Mouse (Mus musculus) Patski (cell line): ENCODE results near the gene Gss. TPM values are rescaled to one million over a fixed set of nuclear protein-coding genes. Genes with fewer than 3 reads are reported as not detected.
A peak's percentile ranks its signal among the peaks of the same experiment; 100 is the strongest.

Experiments
- ATAC-seq: fragments of 100-300 bp; one replicate; pipeline ENCODE4 v1.8.0; 2021
- CTCF ChIA-PET: fragments of 350-600 bp; sonication (Branson Sonifier 250); formaldehyde crosslinking; loops from one replicate; lab custom pipeline; 2022; ENCODE audit warnings: inconsistent platforms; lab: Charles Lee
- POLR2A ChIA-PET: fragments of 350-600 bp; sonication (Branson Sonifier 250); formaldehyde crosslinking; loops from one replicate; lab custom pipeline; 2022; ENCODE audit warnings: antibody characterized with exemption, inconsistent platforms; lab: Charles Lee
- DNase-seq: peaks from one replicate; pipeline ENCODE4 v3.0.0-alpha.2; 2011; ENCODE audit warnings: low read depth, low spot score
- H3K27me3 ChIP-seq: fragments of 371-371 bp; one replicate; pipeline ENCODE4 v1.5.1; 2021
- CTCF ChIP-seq: fragments of 100-300 bp; IDR thresholded peaks from one replicate; pipeline ENCODE4 v1.5.1; 2021
- in situ Hi-C: fragments of 300-500 bp; cut with MboI; formaldehyde crosslinking; loops from 3 replicates; pipeline ENCODE4 v1.11.1; 2018; ENCODE audit warnings: low pct_unique_long_range_greater_than_20kb, mixed read lengths
- polyA plus RNA-seq: library from polyadenylated mRNA; unstranded; gene quantifications from one replicate; pipeline ENCODE4 v1.2.3, GENCODE M21; 2021

Gene Gss
- polyA plus RNA-seq, 1 experiment from 2014 or later = 43.2 TPM

DNA sequence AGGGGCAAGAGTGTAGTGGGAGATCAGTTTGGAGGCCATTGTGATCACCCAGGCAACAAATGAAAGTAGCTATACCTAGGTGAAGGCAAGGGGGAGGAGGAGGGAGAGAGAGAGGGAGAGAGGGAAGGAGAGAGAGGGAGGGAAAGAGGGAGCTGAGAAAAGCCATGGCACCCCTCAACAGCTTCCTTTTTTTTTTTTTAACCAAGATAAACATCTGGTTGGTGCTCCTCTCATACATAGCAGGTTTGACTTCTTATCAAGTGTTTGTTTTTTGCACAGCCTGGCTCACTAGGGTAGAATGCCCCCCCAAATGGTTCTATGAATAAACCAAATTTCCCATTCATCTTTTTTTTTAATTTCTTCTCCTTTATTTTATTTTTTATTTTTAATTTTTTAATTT is 56.3 kb downstream of the Gss start:
- DNase-seq = no peak
- TF ChIP-seq CTCF = no peak
- POLR2A ChIA-PET = no interaction called here
- ATAC-seq = no peak
- CTCF ChIA-PET = interaction anchor here (1.0 to 2.3 kb wide), 3 partner anchors 9 to 48 kb away, joined by 3 to 8 read pairs (median 5); partner anchors contain the start of genes Acss2 and Ggt7
- in situ Hi-C loops = no loop called here
- no peaks in the 10 kb centered on the region for H3K27me3 ChIP-seq

DNA sequence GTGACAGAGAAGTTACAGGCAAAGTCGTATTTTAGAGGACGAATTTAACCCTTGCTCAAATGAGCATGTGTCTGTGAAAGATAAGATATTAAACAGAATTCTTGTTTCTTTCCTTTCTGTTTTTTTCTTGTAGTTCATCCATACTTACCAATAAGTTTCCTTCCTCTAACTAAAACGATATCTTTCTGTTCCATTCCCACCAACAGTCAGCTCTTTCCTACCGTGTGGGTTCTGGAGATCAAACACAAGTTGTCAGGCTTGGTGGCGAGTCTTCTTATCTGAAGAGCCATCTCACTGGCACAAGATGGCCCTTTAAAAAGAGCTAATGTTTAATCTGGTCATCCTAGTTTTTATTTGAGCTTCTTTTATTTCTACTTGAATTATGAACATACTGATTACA is 65.2 kb downstream of the Gss start:
- TF ChIP-seq CTCF = no peak
- no peak for ATAC-seq
- no peaks in the 10 kb centered on the region for H3K27me3 ChIP-seq
- ChIA-PET POLR2A (no interaction called here), CTCF (interaction anchor here (0.8 to 2.0 kb wide), 6 partner anchors 9 to 57 kb away, joined by 3 to 6 read pairs (median 4); partner anchors contain the start of genes Acss2 and Ggt7)
- no peak for DNase-seq
- in situ Hi-C loops = no loop called here

DNA sequence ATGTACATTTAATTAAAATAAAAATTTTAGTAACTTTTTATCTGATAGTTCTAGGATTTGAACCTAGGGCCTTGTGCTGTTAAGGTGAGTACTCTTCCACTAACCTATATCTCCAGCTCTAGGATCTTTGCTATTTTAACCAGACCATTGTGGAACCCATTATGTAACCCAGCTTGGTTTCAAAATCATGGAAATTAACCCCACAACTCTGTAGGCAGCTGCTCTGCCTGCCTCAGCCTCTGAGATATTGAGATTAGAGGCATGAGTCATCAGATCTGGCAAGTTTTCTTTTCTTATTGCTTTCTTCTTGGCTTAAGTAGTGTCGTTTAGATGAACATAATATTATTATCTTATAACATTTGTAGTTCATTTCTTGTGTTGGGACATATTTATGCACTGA is 68.2 kb downstream of the Gss start:
- ChIA-PET CTCF (interaction anchor here (0.8 to 1.2 kb wide), 2 partner anchors 8 to 60 kb away, joined by 3 to 4 read pairs; no protein-coding TSS in a partner anchor), POLR2A (no interaction called here)
- ATAC-seq = no peak
- no peak for TF ChIP-seq CTCF
- no peak for DNase-seq
- H3K27me3 ChIP-seq = no peaks in the 10 kb centered on the region
- in situ Hi-C loops = no loop called here

DNA sequence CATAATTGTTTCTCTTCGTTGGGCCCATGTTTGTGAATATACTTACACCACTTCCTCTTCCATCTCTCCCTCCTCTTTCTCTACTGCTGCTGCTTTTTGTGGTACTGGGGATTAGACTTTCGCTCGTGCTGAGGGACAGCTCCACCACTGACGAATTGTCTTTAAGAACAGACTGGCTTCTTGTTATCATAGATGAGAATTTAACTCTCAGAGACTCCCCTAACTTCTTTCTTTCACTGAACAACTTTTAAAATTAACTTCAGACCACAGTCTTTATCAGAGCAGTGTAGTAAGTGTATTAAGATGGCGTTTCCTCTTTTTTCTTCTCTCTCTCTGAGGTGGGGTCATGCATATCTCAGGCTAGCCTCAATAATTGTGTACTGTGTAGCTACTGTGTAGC is 68.9 kb downstream of the Gss start:
- DNase-seq (no peak), ATAC-seq (no peak)
- in situ Hi-C loops = no loop called here
- no peaks in the 10 kb centered on the region for H3K27me3 ChIP-seq
- CTCF ChIA-PET = interaction anchor here (0.8 to 1.2 kb wide), 2 partner anchors 8 to 60 kb away, joined by 3 to 4 read pairs; no protein-coding TSS in a partner anchor
- TF ChIP-seq CTCF = no peak
- POLR2A ChIA-PET = no interaction called here

DNA sequence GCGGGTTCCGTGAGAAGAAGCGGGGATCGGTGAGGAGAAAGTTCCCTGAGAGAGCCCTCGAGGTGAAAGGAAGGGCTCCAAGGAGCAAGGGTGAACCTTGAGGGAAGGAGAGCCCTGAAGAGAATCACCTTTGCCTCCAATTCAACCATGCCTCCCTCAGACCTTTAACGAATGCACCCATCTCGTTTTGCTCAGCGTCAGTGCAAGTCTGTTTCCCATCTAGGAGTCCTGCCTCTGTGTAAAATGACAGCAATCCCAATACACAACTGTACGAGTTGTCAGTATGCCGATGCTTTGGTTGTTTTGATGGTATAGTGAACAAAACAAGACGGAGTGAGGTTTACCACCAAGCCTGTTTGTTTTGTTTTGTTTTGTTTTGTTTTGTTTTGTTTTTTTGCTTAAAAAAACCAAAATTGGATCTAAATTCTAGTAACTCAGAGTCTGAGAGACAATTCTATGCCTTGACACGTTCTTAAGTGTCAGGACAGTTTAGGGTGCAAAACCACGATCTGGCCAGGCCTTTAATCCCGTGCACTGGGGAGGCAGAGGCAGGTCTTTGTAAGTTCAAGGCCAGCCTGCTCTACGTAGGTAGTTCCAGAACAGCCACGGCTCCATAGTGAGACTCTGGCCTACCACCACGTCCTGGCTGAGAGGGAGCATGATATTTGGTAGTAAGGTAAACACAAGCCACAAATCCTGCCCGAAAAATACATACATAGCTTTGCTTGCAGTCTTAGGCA is 73.9 kb downstream of the Gss start:
- in situ Hi-C loops = loop anchor here (5.0 to 10.0 kb wide), 3 partner anchors 69 to 246 kb away; no protein-coding TSS in a partner anchor
- no peak for TF ChIP-seq CTCF
- ChIA-PET POLR2A (no interaction called here), CTCF (interaction anchor here (1.0 to 3.4 kb wide), 7 partner anchors 17 to 109 kb away, joined by 3 to 40 read pairs (median 5); no protein-coding TSS in a partner anchor)
- ATAC-seq = no peak
- no peak for DNase-seq
- no peaks in the 10 kb centered on the region for H3K27me3 ChIP-seq

DNA sequence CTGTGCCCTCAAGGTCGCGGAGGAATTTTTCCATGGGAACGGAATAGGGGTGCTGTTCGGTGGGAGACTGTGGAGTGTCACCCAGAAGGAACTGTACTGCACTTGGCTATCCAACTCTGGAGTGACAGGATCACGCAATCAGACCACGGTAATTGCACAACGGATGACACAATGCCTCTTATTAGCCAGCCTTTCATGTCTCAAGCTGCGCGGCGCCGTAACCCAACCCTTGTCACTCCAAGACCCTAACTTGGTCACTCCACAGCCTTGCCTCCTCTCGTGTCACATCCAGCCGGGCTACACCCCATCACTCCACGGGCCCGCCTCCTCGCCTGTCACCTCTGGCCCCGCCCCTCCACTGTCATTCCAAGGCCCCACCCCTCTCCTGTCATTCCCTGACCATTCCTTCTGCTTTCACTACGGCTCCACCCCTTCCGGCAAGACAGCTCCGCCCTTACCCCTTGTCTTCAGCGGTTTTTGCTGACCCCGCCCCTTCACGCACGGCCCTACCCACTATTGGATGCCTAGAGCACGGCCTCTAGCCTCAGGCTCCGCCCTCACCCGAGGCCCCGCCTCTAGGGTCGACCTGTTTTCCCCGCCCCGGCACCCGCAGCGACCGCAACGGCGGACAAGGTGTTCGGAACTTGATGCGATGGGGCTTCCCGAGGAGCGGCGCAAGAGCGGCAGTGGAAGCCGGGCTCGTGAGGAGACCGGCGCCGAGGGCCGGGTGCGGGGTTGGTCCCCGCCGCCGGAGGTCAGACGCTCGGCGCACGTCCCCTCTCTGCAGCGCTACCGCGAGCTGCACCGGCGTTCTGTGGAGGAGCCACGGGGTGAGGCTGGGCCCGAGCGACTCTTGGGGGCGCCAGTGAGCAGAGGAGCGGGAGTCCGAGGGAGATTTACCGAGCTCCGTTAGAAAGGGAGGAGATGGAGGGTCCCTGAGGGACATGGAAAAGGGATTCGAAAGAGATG is 74.9 kb downstream of the Gss start, which contains the start of the genes Acss2 and Ggt7:
Gene Acss2 (plus strand): TSS at position 494 of the 969 bp plus-strand sequence.
Gene Ggt7 (minus strand): TSS at position 783 of the 969 bp plus-strand sequence.
- in situ Hi-C loops = loop anchor here (5.0 to 10.0 kb wide), 3 partner anchors 70 to 247 kb away; no protein-coding TSS in a partner anchor
- H3K27me3 ChIP-seq = no peaks in the 10 kb centered on the region
- DNase-seq = peak; percentile 90
- ChIA-PET CTCF (interaction anchor here (0.9 to 3.4 kb wide), 8 partner anchors 10 to 110 kb away, joined by 3 to 40 read pairs (median 4); no protein-coding TSS in a partner anchor), POLR2A (no interaction called here)
- TF ChIP-seq CTCF = peak; percentile 100
- peak; percentile 94 for ATAC-seq

DNA sequence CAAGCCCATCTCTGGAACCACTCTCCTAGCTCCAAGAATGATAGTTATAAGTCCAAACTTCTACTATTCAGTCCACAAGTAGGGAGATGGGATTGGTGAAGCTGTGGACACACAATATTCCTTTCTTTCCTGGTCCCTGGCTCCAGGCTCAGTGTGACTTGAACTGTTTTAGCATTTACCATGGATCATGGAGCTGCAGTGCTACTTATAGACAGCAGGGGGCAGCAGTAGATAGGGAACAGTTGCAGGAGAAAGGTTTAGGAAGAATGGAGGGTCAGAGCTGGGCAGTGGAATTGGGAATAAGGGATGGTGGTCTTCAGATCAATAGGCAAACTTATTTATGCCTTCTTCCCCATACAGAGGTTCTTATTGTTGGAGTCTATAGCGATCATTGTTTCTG is 76.7 kb downstream of the Gss start:
- in situ Hi-C loops = loop anchor here (5.0 to 10.0 kb wide), 3 partner anchors 71 to 249 kb away; no protein-coding TSS in a partner anchor
- ChIA-PET POLR2A (interaction anchor here (1.0 kb wide), 1 partner anchor 69 kb away, joined by 7 read pairs; no protein-coding TSS in a partner anchor), CTCF (interaction anchor here (0.6 to 3.4 kb wide), 16 partner anchors 8 to 147 kb away, joined by 3 to 40 read pairs (median 4); partner anchors contain the start of genes Gss and Myh7b)
- peak; percentile 91 for TF ChIP-seq CTCF
- ATAC-seq (no peak), DNase-seq (no peak)
- H3K27me3 ChIP-seq = no peaks in the 10 kb centered on the region

DNA sequence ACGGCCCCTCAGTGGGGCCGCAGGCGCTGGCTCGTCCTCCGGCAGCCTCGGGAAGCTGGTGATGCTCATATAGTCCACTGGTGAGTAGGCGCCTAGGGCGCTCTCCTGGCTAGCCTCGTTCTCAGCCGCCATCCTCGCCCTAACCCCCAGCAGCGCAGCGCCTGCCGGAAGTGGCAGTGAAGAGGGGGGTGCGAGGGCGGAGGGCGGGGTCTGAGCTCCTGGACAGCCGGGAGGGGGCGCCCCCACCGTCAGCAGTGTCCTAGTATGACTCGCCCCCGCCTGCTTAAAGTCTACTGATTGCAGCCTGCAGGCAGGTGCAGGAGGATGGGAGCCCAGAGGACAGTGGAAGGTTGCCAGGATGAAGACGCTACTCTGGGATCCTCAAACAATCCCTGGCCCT is 77.9 kb downstream of the Gss start:
- peak; percentile 25 for DNase-seq
- ChIA-PET CTCF (interaction anchor here (1.0 to 3.0 kb wide), 6 partner anchors 25 to 111 kb away, joined by 3 to 34 read pairs (median 6); no protein-coding TSS in a partner anchor), POLR2A (no interaction called here)
- in situ Hi-C loops = loop anchor here (5.0 to 10.0 kb wide), 3 partner anchors 73 to 250 kb away; no protein-coding TSS in a partner anchor
- ATAC-seq = peak; percentile 38
- no peaks in the 10 kb centered on the region for H3K27me3 ChIP-seq
- TF ChIP-seq CTCF = peak; percentile 96

DNA sequence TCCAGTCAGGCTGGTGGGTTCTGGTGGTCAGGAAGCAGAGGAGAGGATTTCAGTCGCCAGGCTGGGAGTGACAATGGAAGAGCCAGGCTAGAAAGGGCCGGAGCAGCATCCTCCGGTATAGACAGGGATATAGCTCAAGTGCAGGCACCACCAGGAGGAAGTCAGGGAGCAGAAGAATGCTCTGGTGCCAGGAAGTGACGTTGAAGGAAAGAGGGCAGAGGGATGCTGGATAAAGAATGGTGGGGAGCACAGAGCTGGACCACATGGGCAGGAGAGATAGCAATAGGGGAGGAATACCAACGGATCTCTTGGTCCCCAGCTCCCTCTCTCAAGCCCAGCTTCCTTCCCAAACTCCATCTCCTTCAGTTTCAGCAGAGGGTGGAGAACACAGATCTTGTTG is 79.1 kb downstream of the Gss start:
- in situ Hi-C loops = loop anchor here (10.0 kb wide), 1 partner anchor 251 kb away; no protein-coding TSS in a partner anchor
- CTCF ChIA-PET = interaction anchor here (0.6 to 3.0 kb wide), 7 partner anchors 32 to 1646 kb away, joined by 3 to 34 read pairs (median 8); no protein-coding TSS in a partner anchor
- POLR2A ChIA-PET = interaction anchor here (1.3 kb wide), 1 partner anchor 79 kb away, joined by 3 read pairs; the partner anchor contains the start of gene Gss
- DNase-seq (no peak), ATAC-seq (no peak)
- TF ChIP-seq CTCF = no peak
- no peaks in the 10 kb centered on the region for H3K27me3 ChIP-seq

Other genes starting within 250 kb of the Gss start
- gene Pigu, start 235.4 kb downstream of the Gss start, polyA plus RNA-seq = 50.3 TPM
- gene Trp53inp2, start 211.8 kb downstream of the Gss start, polyA plus RNA-seq = 140 TPM
- 40.0 TPM for gene Ncoa6, start 118.9 kb downstream of the Gss start, polyA plus RNA-seq
- 12.4 TPM for gene Acss2, start 74.9 kb downstream of the Gss start, polyA plus RNA-seq
- gene Ggt7, start 74.6 kb downstream of the Gss start, polyA plus RNA-seq = 27.0 TPM
- 0.19 TPM for gene Myh7b, start 18.4 kb upstream of the Gss start, polyA plus RNA-seq
- 120 TPM for gene Trpc4ap, start 99.6 kb upstream of the Gss start, polyA plus RNA-seq
- 35.4 TPM for gene Edem2, start 136.7 kb upstream of the Gss start, polyA plus RNA-seq
- not detected for gene Gm17581, start 143.1 kb upstream of the Gss start, polyA plus RNA-seq
- 4.5 TPM for gene Procr, start 158.3 kb upstream of the Gss start, polyA plus RNA-seq
- 0.05 TPM for gene Mmp24, start 182.5 kb upstream of the Gss start, polyA plus RNA-seq
- 49.6 TPM for gene BC029722, start 226.6 kb upstream of the Gss start, polyA plus RNA-seq
- gene Eif6, start 234.1 kb upstream of the Gss start, polyA plus RNA-seq = 170 TPM
- gene Fam83c, start 242.0 kb upstream of the Gss start, polyA plus RNA-seq = 0.10 TPM